Mouse (Mus musculus): Measurements from ENCODE around the gene Sema6d.

GRCm38 (mm10) chr2:124607986-124608385 lies 518.2 kb downstream of the Sema6d start:
- TF ChIP-seq POLR2A (IDR thresholded peaks at IDR 0.05; ENCODE audit: insufficient read depth, low read depth, low read length) (no peak), EP300 (IDR thresholded peaks at IDR 0.05; ENCODE audit: insufficient read depth, low read depth, low read length) (no peak)
